Mouse (Mus musculus) activated CD4-positive, CD25-positive, alpha-beta regulatory T cell, adult 4 months (primary cell): ENCODE measurements around the gene Tada2b. TPM values are rescaled to one million over a fixed set of nuclear protein-coding genes. Genes with fewer than 3 reads are reported as not detected.

Source experiments
- ATAC-seq: one replicate; pipeline ENCODE4 v1.8.0; 2017
- polyA plus RNA-seq, 2 experiments: library from polyadenylated mRNA; unstranded; fragments of 100-300 nt; shearing (Covaris generic); gene quantifications; one replicate each; pipeline ENCODE4 v1.2.1; 2017

Tada2b gene
- polyA plus RNA-seq, 2 experiments from 2014 or later = 2.4 to 4.7 TPM

GRCm38 (mm10) chr5:36444611-36445010 is 39.5 kb downstream of the Tada2b start:
- ATAC-seq = no peak

GRCm38 (mm10) chr5:36440741-36441140 is 43.3 kb downstream of the Tada2b start:
- no peak for ATAC-seq

- ATAC-seq = no peak
These were observed 47.2 kb downstream of the Tada2b start for GRCm38 (mm10) chr5:36436858-36437257.

- no peak for ATAC-seq
These were observed 49.6 kb downstream of the Tada2b start for GRCm38 (mm10) chr5:36434398-36434967.

- no peak for ATAC-seq
These were observed 52.4 kb downstream of the Tada2b start for GRCm38 (mm10) chr5:36431711-36432110.

GRCm38 (mm10) chr5:36429551-36429950 is 54.5 kb downstream of the Tada2b start:
- ATAC-seq = no peak

GRCm38 (mm10) chr5:36427831-36428230 is 56.3 kb downstream of the Tada2b start:
- ATAC-seq = no peak

GRCm38 (mm10) chr5:36426404-36426803 is 57.7 kb downstream of the Tada2b start:
- ATAC-seq = no peak

- no peak for ATAC-seq
These were observed 59.4 kb downstream of the Tada2b start for GRCm38 (mm10) chr5:36424676-36425075.

Other genes starting within 250 kb of the Tada2b start
- gene Sorcs2, start 86.1 kb downstream of the Tada2b start, polyA plus RNA-seq = 1 to 10 TPM; 3.2 to 3.5 TPM
- 10 to 100 TPM; 40.7 to 42.1 TPM for gene Grpel1, start 19.3 kb downstream of the Tada2b start, polyA plus RNA-seq
- not detected for gene Ccdc96, start 303 bp upstream of the Tada2b start, polyA plus RNA-seq
- 10 to 100 TPM; 52.2 to 57.6 TPM for gene Tbc1d14, start 109.0 kb upstream of the Tada2b start, polyA plus RNA-seq
- 10 to 100 TPM; 23.3 to 24.1 TPM for gene D5Ertd579e, start 211.7 kb upstream of the Tada2b start, polyA plus RNA-seq